Mouse (Mus musculus) thymus, postnatal 0 days (tissue): ENCODE measurements around the gene Zzz3. TPM values are rescaled to one million over a fixed set of nuclear protein-coding genes. Genes with fewer than 3 reads are reported as not detected.

Experiments
- DNase-seq: peaks from one replicate; pipeline ENCODE4 v3.0.0-alpha.2; 2015; ENCODE audit warnings: low spot score
- polyA plus RNA-seq: library from polyadenylated mRNA; unstranded; fragments of >200 nt; fragmentation: Nextera tagmentation; extraction: Ambion mirVana; gene quantifications from 2 replicates; pipeline ENCODE4 v1.2.1, GENCODE M21; 2015

Gene Zzz3
- polyA plus RNA-seq, 1 experiment from 2014 or later: 44.6 TPM

- DNase-seq: no peak
Measured at GRCm38 (mm10) chr3:152465338-152465737, 70.1 kb downstream of the Zzz3 start.

GRCm38 (mm10) chr3:152466849-152467248, 71.6 kb downstream of the Zzz3 start:
- no peak for DNase-seq

GRCm38 (mm10) chr3:152467312-152467711, 72.0 kb downstream of the Zzz3 start:
- DNase-seq: no peak

GRCm38 (mm10) chr3:152468032-152468431, 72.8 kb downstream of the Zzz3 start:
- no peak for DNase-seq

- no peak for DNase-seq
Measured at GRCm38 (mm10) chr3:152468569-152469041, 73.3 kb downstream of the Zzz3 start.

GRCm38 (mm10) chr3:152469423-152470200, 74.3 kb downstream of the Zzz3 start:
- DNase-seq: no peak

- no peak for DNase-seq
Measured at GRCm38 (mm10) chr3:152470347-152470746, 75.1 kb downstream of the Zzz3 start.

GRCm38 (mm10) chr3:152472676-152473075, 77.4 kb downstream of the Zzz3 start:
- DNase-seq: no peak

GRCm38 (mm10) chr3:152474582-152475277, 79.5 kb downstream of the Zzz3 start:
- DNase-seq: peak; percentile 68

GRCm38 (mm10) chr3:152475278-152475669, 80.0 kb downstream of the Zzz3 start:
- DNase-seq: no peak

- no peak for DNase-seq
Measured at GRCm38 (mm10) chr3:152475894-152476293, 80.6 kb downstream of the Zzz3 start.

- peak; percentile 64 for DNase-seq
Measured at GRCm38 (mm10) chr3:152477796-152478527, 82.7 kb downstream of the Zzz3 start.

- peak; percentile 75 for DNase-seq
Measured at GRCm38 (mm10) chr3:152478599-152479435, 83.5 kb downstream of the Zzz3 start.

GRCm38 (mm10) chr3:152480336-152480735, 85.1 kb downstream of the Zzz3 start:
- no peak for DNase-seq

- DNase-seq: no peak
Measured at GRCm38 (mm10) chr3:152482182-152482581, 86.9 kb downstream of the Zzz3 start.

- DNase-seq: no peak
Measured at GRCm38 (mm10) chr3:152483800-152484199, 88.5 kb downstream of the Zzz3 start.

GRCm38 (mm10) chr3:152484206-152484605, 88.9 kb downstream of the Zzz3 start:
- no peak for DNase-seq

GRCm38 (mm10) chr3:152488964-152489363, 93.7 kb downstream of the Zzz3 start:
- no peak for DNase-seq

- DNase-seq: no peak
Measured at GRCm38 (mm10) chr3:152490423-152490822, 95.2 kb downstream of the Zzz3 start.

- no peak for DNase-seq
Measured at GRCm38 (mm10) chr3:152492241-152492640, 97.0 kb downstream of the Zzz3 start.

GRCm38 (mm10) chr3:152493813-152494212, 98.5 kb downstream of the Zzz3 start:
- no peak for DNase-seq
